Mouse (Mus musculus): ENCODE measurements around the gene Wdr95. TPM values are rescaled to one million over a fixed set of nuclear protein-coding genes. Genes with fewer than 3 reads are reported as not detected.

Gene Wdr95
- polyA plus RNA-seq, 1 experiment, result 0.49 TPM

DNA sequence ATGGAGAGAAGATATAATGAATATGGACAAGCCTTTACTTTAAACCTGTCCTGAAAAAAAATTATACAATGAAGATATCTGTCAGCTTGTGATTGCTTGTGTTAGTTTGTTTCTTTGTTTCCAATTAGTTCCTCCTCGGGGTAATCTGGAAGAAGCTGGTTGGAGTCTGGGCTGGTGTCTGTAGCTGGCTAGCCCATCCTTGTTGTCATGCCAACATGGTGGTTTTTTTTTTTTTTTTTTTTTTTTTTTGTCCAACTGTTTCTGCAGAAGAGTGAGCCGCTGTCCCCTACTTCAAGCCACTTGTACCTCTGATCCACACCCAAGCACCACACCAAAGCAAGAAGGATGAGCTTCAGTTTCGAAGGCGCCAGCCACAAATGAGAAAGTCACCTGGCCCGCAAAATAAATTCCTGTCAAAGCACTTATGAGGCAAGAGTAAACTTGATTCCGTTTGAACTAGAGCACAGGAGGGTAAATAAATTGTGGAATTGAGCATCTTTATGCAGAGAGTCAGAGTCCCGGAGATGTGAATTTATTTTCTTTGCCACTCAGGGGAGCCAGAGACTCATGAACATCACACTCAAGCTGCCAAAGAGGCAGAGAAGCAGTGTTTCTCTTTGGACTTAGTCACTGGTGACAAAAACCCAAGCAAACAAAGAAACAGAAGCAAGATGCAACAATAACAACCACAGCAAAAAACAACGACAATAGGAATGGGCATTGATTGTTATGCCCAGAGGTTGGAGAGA is 119.1 kb downstream of the Wdr95 start:
- no peak for DNase-seq (ENCODE audit: low read depth in 1 of 2, low spot score in 2 of 2)
- TF ChIP-seq POLR2A (IDR thresholded peaks at IDR 0.05; ENCODE audit: low read depth, low read length) (no peak), CTCF (IDR thresholded peaks at IDR 0.05; ENCODE audit: extremely low read depth, insufficient read depth, insufficient read length, insufficient replicate concordance) (no peak)
- H3K27ac ChIP-seq (ENCODE audit: insufficient read depth, low read length), result no peak overlapping the region
- WGBS, result 69% methylated on average over 8 of the region's 8 CpGs
- H3K4me1 ChIP-seq (ENCODE audit: control insufficient read depth, insufficient read depth, insufficient read length), result no peaks in the 10 kb centered on the region
- no peak overlapping the region for H3K4me3 ChIP-seq (ENCODE audit: extremely low read depth, insufficient read depth, insufficient read length)
- H3K27me3 ChIP-seq (ENCODE audit: control insufficient read depth, insufficient read depth, low read length), result no peaks in the 10 kb centered on the region
- H3K36me3 ChIP-seq (ENCODE audit: control insufficient read depth, insufficient read depth, low read length), result no peaks in the 10 kb centered on the region

GRCm38 (mm10) chr5:149648196-149648595 is 119.7 kb downstream of the Wdr95 start:
- TF ChIP-seq CTCF (IDR thresholded peaks at IDR 0.05; ENCODE audit: extremely low read depth, insufficient read depth, insufficient read length, insufficient replicate concordance) (no peak), POLR2A (IDR thresholded peaks at IDR 0.05; ENCODE audit: low read depth, low read length) (no peak)
- Histone ChIP-seq H3K4me3 (ENCODE audit: extremely low read depth, insufficient read depth, insufficient read length) (no peak overlapping the region), H3K27me3 (ENCODE audit: control insufficient read depth, insufficient read depth, low read length) (no peaks in the 10 kb centered on the region), H3K4me1 (ENCODE audit: control insufficient read depth, insufficient read depth, insufficient read length) (no peaks in the 10 kb centered on the region), H3K36me3 (ENCODE audit: control insufficient read depth, insufficient read depth, low read length) (no peaks in the 10 kb centered on the region), H3K27ac (ENCODE audit: insufficient read depth, low read length) (no peak overlapping the region)
- DNase-seq (ENCODE audit: low read depth in 1 of 2, low spot score in 2 of 2), result no peak
- WGBS, result 25% methylated on average over 4 of the region's 4 CpGs

- Histone ChIP-seq H3K4me1 (ENCODE audit: control insufficient read depth, insufficient read depth, insufficient read length) (no peaks in the 10 kb centered on the region), H3K27ac (ENCODE audit: insufficient read depth, low read length) (no peak overlapping the region), H3K36me3 (ENCODE audit: control insufficient read depth, insufficient read depth, low read length) (no peaks in the 10 kb centered on the region), H3K4me3 (ENCODE audit: extremely low read depth, insufficient read depth, insufficient read length) (no peak overlapping the region), H3K27me3 (ENCODE audit: control insufficient read depth, insufficient read depth, low read length) (no peaks in the 10 kb centered on the region)
- DNase-seq (ENCODE audit: low read depth in 1 of 2, low spot score in 2 of 2), result no peak
- TF ChIP-seq POLR2A (IDR thresholded peaks at IDR 0.05; ENCODE audit: low read depth, low read length), result no peak
- no peak for TF ChIP-seq CTCF (IDR thresholded peaks at IDR 0.05; ENCODE audit: extremely low read depth, insufficient read depth, insufficient read length, insufficient replicate concordance)
- 81% methylated on average over 6 of the region's 6 CpGs for WGBS
Observed at GRCm38 (mm10) chr5:149648895-149649406, 120.5 kb downstream of the Wdr95 start.

DNA sequence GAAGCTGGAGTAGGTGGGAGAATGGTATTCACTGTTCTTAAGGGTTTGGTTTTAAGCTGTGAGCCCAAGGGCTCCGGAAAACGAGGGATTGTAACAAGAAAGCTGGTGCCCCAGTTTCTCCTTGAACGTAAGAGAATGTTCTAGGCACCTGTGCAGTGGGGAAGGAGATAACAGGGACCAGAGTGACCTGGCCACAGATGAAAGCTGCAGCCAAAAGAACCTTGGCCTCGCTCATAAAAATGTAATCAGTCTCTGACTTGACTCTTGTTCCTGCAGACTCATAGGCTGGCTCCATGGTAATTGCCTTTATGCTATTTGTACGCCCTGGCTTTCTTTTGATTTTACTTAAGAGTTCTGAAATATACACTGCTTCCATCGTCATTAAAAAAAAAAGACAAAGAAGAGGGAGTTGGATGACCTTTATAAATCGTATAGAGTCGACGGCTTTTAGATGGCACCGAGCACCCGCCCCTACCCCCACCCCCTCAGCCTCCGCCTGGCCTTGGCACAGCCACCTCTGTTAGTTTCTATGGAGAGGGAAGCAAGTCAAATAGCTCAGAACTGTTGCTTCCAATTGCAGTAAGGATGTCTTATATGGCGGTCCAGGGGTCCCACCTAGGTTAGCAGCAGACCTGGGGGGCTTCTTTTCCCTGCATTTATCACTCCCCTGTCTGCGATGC is 121.2 kb downstream of the Wdr95 start:
- Histone ChIP-seq H3K27ac (ENCODE audit: insufficient read depth, low read length) (no peak overlapping the region), H3K4me3 (ENCODE audit: extremely low read depth, insufficient read depth, insufficient read length) (no peak overlapping the region)

DNA sequence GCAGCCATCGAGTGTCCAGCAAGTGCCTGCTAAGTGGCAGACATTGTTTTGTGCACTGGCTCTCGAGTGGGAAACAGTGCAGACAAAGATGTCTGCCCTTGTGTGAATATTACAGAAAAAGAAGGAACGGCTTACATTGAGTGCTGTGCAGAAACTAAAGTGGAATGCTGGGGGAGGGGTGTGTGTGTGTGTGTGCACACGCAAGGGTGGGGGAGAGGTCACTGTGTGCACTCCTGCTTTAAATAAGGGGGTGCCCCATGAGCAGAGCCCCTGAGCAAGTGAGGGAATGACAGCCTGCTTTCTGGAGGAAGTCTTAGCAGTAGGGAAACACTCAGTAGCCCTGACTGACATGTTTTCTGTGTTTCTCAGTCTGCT is 121.7 kb downstream of the Wdr95 start:
- Histone ChIP-seq H3K27ac (ENCODE audit: insufficient read depth, low read length) (no peak overlapping the region), H3K4me3 (ENCODE audit: extremely low read depth, insufficient read depth, insufficient read length) (no peak overlapping the region)
- no peak for DNase-seq (ENCODE audit: low read depth in 1 of 2, low spot score in 2 of 2)

More for the DNA sequence above, 121.2 kb downstream of the Wdr95 start:
- DNase-seq (ENCODE audit: low read depth in 1 of 2, low spot score in 2 of 2), result no peak
- no peaks in the 10 kb centered on the region for H3K4me1 ChIP-seq (ENCODE audit: control insufficient read depth, insufficient read depth, insufficient read length)
- TF ChIP-seq CTCF (IDR thresholded peaks at IDR 0.05; ENCODE audit: extremely low read depth, insufficient read depth, insufficient read length, insufficient replicate concordance) (no peak), POLR2A (IDR thresholded peaks at IDR 0.05; ENCODE audit: low read depth, low read length) (no peak)
- 82% methylated on average over 14 of the region's 14 CpGs for WGBS
- no peaks in the 10 kb centered on the region for H3K27me3 ChIP-seq (ENCODE audit: control insufficient read depth, insufficient read depth, low read length)
- H3K36me3 ChIP-seq (ENCODE audit: control insufficient read depth, insufficient read depth, low read length), result no peaks in the 10 kb centered on the region

GRCm38 (mm10) chr5:149655636-149656035 is 127.2 kb downstream of the Wdr95 start:
- H3K36me3 ChIP-seq (ENCODE audit: control insufficient read depth, insufficient read depth, low read length), result no peaks in the 10 kb centered on the region
- H3K4me3 ChIP-seq (ENCODE audit: extremely low read depth, insufficient read depth, insufficient read length), result no peak overlapping the region
- no peak for DNase-seq (ENCODE audit: low read depth in 1 of 2, low spot score in 2 of 2)
- no peaks in the 10 kb centered on the region for H3K27me3 ChIP-seq (ENCODE audit: control insufficient read depth, insufficient read depth, low read length)
- no peak overlapping the region for H3K27ac ChIP-seq (ENCODE audit: insufficient read depth, low read length)
- WGBS, result 94% methylated on average over 9 of the region's 9 CpGs
- no peaks in the 10 kb centered on the region for H3K4me1 ChIP-seq (ENCODE audit: control insufficient read depth, insufficient read depth, insufficient read length)
- TF ChIP-seq CTCF (IDR thresholded peaks at IDR 0.05; ENCODE audit: extremely low read depth, insufficient read depth, insufficient read length, insufficient replicate concordance) (no peak), POLR2A (IDR thresholded peaks at IDR 0.05; ENCODE audit: low read depth, low read length) (no peak)

More for the DNA sequence above, 121.7 kb downstream of the Wdr95 start:
- H3K36me3 ChIP-seq (ENCODE audit: control insufficient read depth, insufficient read depth, low read length), result no peaks in the 10 kb centered on the region
- no peaks in the 10 kb centered on the region for H3K4me1 ChIP-seq (ENCODE audit: control insufficient read depth, insufficient read depth, insufficient read length)
- TF ChIP-seq CTCF (IDR thresholded peaks at IDR 0.05; ENCODE audit: extremely low read depth, insufficient read depth, insufficient read length, insufficient replicate concordance) (no peak), POLR2A (IDR thresholded peaks at IDR 0.05; ENCODE audit: low read depth, low read length) (no peak)
- whole genome bisulfite sequencing, result 73% methylated on average over 4 of the region's 4 CpGs
- no peaks in the 10 kb centered on the region for H3K27me3 ChIP-seq (ENCODE audit: control insufficient read depth, insufficient read depth, low read length)
